Mouse (Mus musculus) heart, adult 2 months (tissue): ENCODE measurements around the gene Slc25a23. TPM values are rescaled to one million over a fixed set of nuclear protein-coding genes. Genes with fewer than 3 reads are reported as not detected.

Experiments
- DNase-seq, 2 experiments: peaks; one replicate each; pipeline ENCODE4 v3.0.0; 2021
- H3K27ac ChIP-seq: fragments of 200-600 bp; 2 replicates; pipeline ENCODE4 v1.8.1; 2022
- H3K27me3 ChIP-seq: fragments of 200-500 bp; 2 replicates; pipeline ENCODE4 v1.6.1; 2012; ENCODE audit warnings: mild to moderate bottlenecking, low read length, inconsistent platforms, mixed read lengths; ENCODE audit not compliant: control insufficient read depth, insufficient read depth
- H3K36me3 ChIP-seq: fragments of 200-500 bp; 2 replicates; pipeline ENCODE4 v1.6.1; 2012; ENCODE audit warnings: low read length, inconsistent platforms; ENCODE audit not compliant: control insufficient read depth, insufficient read depth
- H3K4me1 ChIP-seq: fragments of 200-500 bp; 2 replicates; pipeline ENCODE4 v1.6.1; 2011; ENCODE audit warnings: low read length; ENCODE audit not compliant: control insufficient read depth, insufficient read depth
- H3K4me3 ChIP-seq: fragments of 200-600 bp; 2 replicates; pipeline ENCODE4 v1.8.1; 2022
- H3K79me2 ChIP-seq: fragments of 200-500 bp; replicated peaks from 2 replicates; pipeline ENCODE4 v1.6.1; 2012; ENCODE audit warnings: mild to moderate bottlenecking, inconsistent platforms, low read length, moderate library complexity, mixed read lengths; ENCODE audit not compliant: control insufficient read depth, insufficient read depth
- H3K9ac ChIP-seq: fragments of 200-500 bp; 2 replicates; pipeline ENCODE4 v1.6.1; 2012; ENCODE audit warnings: low read depth, mild to moderate bottlenecking, control low read depth, inconsistent platforms, low read length, mixed read lengths
- CTCF ChIP-seq: fragments of 200-600 bp; IDR thresholded peaks from 2 replicates; pipeline ENCODE4 v1.8.1; 2022; ENCODE audit warnings: antibody characterized with exemption, mild to moderate bottlenecking, moderate library complexity
- EP300 ChIP-seq: fragments of 200-500 bp; IDR thresholded peaks from 2 replicates; pipeline ENCODE4 v1.6.1; 2011; ENCODE audit warnings: low read depth, low read length, control low read depth; ENCODE audit not compliant: insufficient read depth
- POLR2A ChIP-seq: fragments of 200-500 bp; IDR thresholded peaks from 2 replicates; pipeline ENCODE4 v1.6.1; 2011; ENCODE audit warnings: mild to moderate bottlenecking, low read depth, low read length, control low read depth; ENCODE audit not compliant: insufficient read depth
- WGBS: fragments of 180-500 bp; shearing (Covaris S2); methylation state at CpG from one replicate; pipeline ENCODE4 v1.1.7; 2018; 5-methylcytosine and 5-hydroxymethylcytosine counted together
- intact Hi-C: fragments of 180-260 bp; cut with DNase I; formaldehyde crosslinking; loops from one replicate; pipeline ENCODE4 v1.15.1; 2025
- long read RNA-seq: library from polyadenylated mRNA; stranded (forward); transcript quantifications from one replicate; pipeline ENCODE4 v2.0.0, GENCODE M21; 2021
- polyA plus RNA-seq: library from polyadenylated mRNA; depleted of rRNA; stranded (reverse); fragments of >200 nt; gene quantifications from 2 replicates; pipeline ENCODE4 v1.2.3, GENCODE M21; 2012; rRNA removed
- total RNA-seq, 2 experiments: library from RNA; stranded (reverse); gene quantifications; 2 replicates each; pipeline ENCODE4 v1.2.3; 2021

Gene Slc25a23
- 10 to 100 TPM; 63.5 to 70.9 TPM for total RNA-seq
- 67.5 and 72.4 TPM in 2 replicates for polyA plus RNA-seq
- long read RNA-seq, partial matches to known transcripts, result 23 of 29 reads
- long read RNA-seq, other reads (novel, unspliced or antisense), result 5 of 29 reads

GRCm38 (mm10) chr17:57059486-57059977, at the start of gene Slc25a23:
TSS of gene Slc25a23 (minus strand) at chr17:57059863.
- Histone ChIP-seq H3K4me3 (peak within 1 kb of the TSS; percentile 74), H3K4me1 (0 out of 2 replicates have a peak, but pooled peaks cover 3% of the 10 kb centered on the region), H3K36me3 (no peaks in the 10 kb centered on the region), H3K27ac (peak within 1 kb of the TSS; percentile 93), H3K79me2 (no peaks in the 10 kb centered on the region), H3K27me3 (no peaks in the 10 kb centered on the region), H3K9ac (peak within 1 kb of the TSS; percentile 76)
- 0% methylated on average over 43 of the region's 45 CpGs for WGBS
- DNase-seq, result peak; percentile 77 to 78
- intact Hi-C loops, result loop anchor here (5.0 kb wide), 1 partner anchor 227 kb away; the partner anchor contains the start of gene Rfx2
- TF ChIP-seq POLR2A (no peak; the same call in 1 of the 2 replicates), EP300 (no peak), CTCF (no peak)

GRCm38 (mm10) chr17:57108666-57109171, 49.1 kb upstream of the Slc25a23 start:
- Histone ChIP-seq H3K36me3 (no peaks in the 10 kb centered on the region), H3K4me1 (no peaks in the 10 kb centered on the region), H3K9ac (no peak overlapping the region), H3K79me2 (no peaks in the 10 kb centered on the region), H3K4me3 (no peak overlapping the region), H3K27ac (no peak overlapping the region), H3K27me3 (0 out of 2 replicates have a peak, but pooled peaks cover 2% of the 10 kb centered on the region)
- no peak for DNase-seq
- WGBS, result 39% methylated on average over 5 of the region's 5 CpGs
- TF ChIP-seq CTCF, result no peak
- no peak for TF ChIP-seq EP300
- no peak for TF ChIP-seq POLR2A
- intact Hi-C loops, result no loop called here

- intact Hi-C loops, result no loop called here
These were observed 48.5 kb upstream of the Slc25a23 start for GRCm38 (mm10) chr17:57108040-57108665.

GRCm38 (mm10) chr17:57107064-57107463, 47.4 kb upstream of the Slc25a23 start:
- Histone ChIP-seq H3K79me2 (no peaks in the 10 kb centered on the region), H3K36me3 (no peaks in the 10 kb centered on the region), H3K9ac (no peak overlapping the region), H3K4me3 (no peak overlapping the region), H3K27ac (no peak overlapping the region), H3K4me1 (no peaks in the 10 kb centered on the region), H3K27me3 (0 out of 2 replicates have a peak, but pooled peaks cover 2% of the 10 kb centered on the region)
- intact Hi-C loops, result no loop called here
- WGBS, result 88% methylated on average over 5 of the region's 5 CpGs
- TF ChIP-seq POLR2A, result no peak
- TF ChIP-seq EP300, result no peak
- no peak for TF ChIP-seq CTCF
- DNase-seq, result no peak

More at GRCm38 (mm10) chr17:57108040-57108665, 48.5 kb upstream of the Slc25a23 start:
- Histone ChIP-seq H3K4me1 (no peaks in the 10 kb centered on the region), H3K4me3 (no peak overlapping the region), H3K36me3 (no peaks in the 10 kb centered on the region), H3K9ac (no peak overlapping the region), H3K79me2 (no peaks in the 10 kb centered on the region), H3K27ac (no peak overlapping the region), H3K27me3 (0 out of 2 replicates have a peak, but pooled peaks cover 2% of the 10 kb centered on the region)
- TF ChIP-seq CTCF (no peak), EP300 (no peak), POLR2A (no peak)
- DNase-seq, result no peak
- WGBS, result 78% methylated on average over 7 of the region's 7 CpGs

- H3K27ac ChIP-seq, result no peak overlapping the region
- WGBS, result 32% methylated on average over 9 of the region's 9 CpGs
- intact Hi-C loops, result no loop called here
- no peaks in the 10 kb centered on the region for H3K79me2 ChIP-seq
- TF ChIP-seq CTCF (no peak), EP300 (no peak), POLR2A (no peak)
- no peaks in the 10 kb centered on the region for H3K36me3 ChIP-seq
- H3K4me3 ChIP-seq, result peak overlapping the region; percentile 64; the same call in 1 of the 2 replicates
- no peak for DNase-seq
- H3K27me3 ChIP-seq, result 0 out of 2 replicates have a peak, but pooled peaks cover 2% of the 10 kb centered on the region
- H3K4me1 ChIP-seq, result no peaks in the 10 kb centered on the region
- no peak overlapping the region; the same call in 1 of the 2 replicates for H3K9ac ChIP-seq
These were observed 46.3 kb upstream of the Slc25a23 start for GRCm38 (mm10) chr17:57106035-57106368.
